Mouse (Mus musculus) MEL (cell line): ENCODE data around the gene Bfsp2. TPM values are rescaled to one million over a fixed set of nuclear protein-coding genes. Genes with fewer than 3 reads are reported as not detected.

Experiments
- DNase-seq: peaks from one replicate; pipeline ENCODE4 v3.0.0; 2011; ENCODE audit warnings: low read depth, low spot score
- H3K27ac ChIP-seq: 2 replicates; pipeline ENCODE4 v1.5.1; 2012; ENCODE audit warnings: low read depth, mild to moderate bottlenecking, control low read depth, low read length, moderate library complexity; ENCODE audit not compliant: control insufficient read depth
- H3K27me3 ChIP-seq, 2 experiments: fragments of 150-350 bp in 1 of 2; sonication (generic) in 1 of 2; 2 replicates each; pipeline ENCODE4 v1.6.1; 2012; ENCODE audit warnings: low read length in 2 of 2, mild to moderate bottlenecking in 2 of 2, improper control_type of control experiment in 1 of 2, moderate library complexity in 1 of 2; ENCODE audit not compliant: insufficient read depth in 2 of 2, control insufficient read depth in 1 of 2
- H3K36me3 ChIP-seq, 2 experiments: 2 replicates each; pipeline ENCODE4 v1.6.1; 2012 to 2014; ENCODE audit warnings: low read length in 2 of 2, improper control_type of control experiment in 1 of 2, inconsistent platforms in 1 of 2, mild to moderate bottlenecking in 1 of 2; ENCODE audit not compliant: insufficient read depth in 2 of 2, control insufficient read depth in 1 of 2
- H3K4me1 ChIP-seq, 2 experiments: fragments of 150-350 bp in 1 of 2; sonication (generic) in 1 of 2; 2 replicates each; pipeline ENCODE4 v1.6.1; 2012; ENCODE audit warnings: low read length in 2 of 2, improper control_type of control experiment in 1 of 2, mild to moderate bottlenecking in 1 of 2; ENCODE audit not compliant: insufficient read depth in 2 of 2, control insufficient read depth in 1 of 2
- H3K4me3 ChIP-seq, 2 experiments: fragments of 150-350 bp in 1 of 2; sonication (generic) in 1 of 2; 2 replicates each; pipeline ENCODE4 v1.5.1; 2012; ENCODE audit warnings: low read depth in 2 of 2, low read length in 2 of 2, mild to moderate bottlenecking in 2 of 2, moderate library complexity in 2 of 2, control low read depth in 1 of 2, improper control_type of control experiment in 1 of 2; ENCODE audit not compliant: control insufficient read depth in 1 of 2, insufficient read depth in 1 of 2
- H3K79me2 ChIP-seq: 2 replicates; pipeline ENCODE4 v1.6.1; 2012; ENCODE audit warnings: mild to moderate bottlenecking, low read length, moderate library complexity; ENCODE audit not compliant: control insufficient read depth, poor library complexity, insufficient read depth
- H3K9ac ChIP-seq: 2 replicates; pipeline ENCODE4 v1.6.1; 2012; ENCODE audit warnings: low read depth, mild to moderate bottlenecking, control low read depth, low read length, moderate library complexity; ENCODE audit not compliant: control insufficient read depth, poor library complexity, severe bottlenecking
- H3K9me3 ChIP-seq: fragments of 150-350 bp; sonication (generic); replicated peaks from 2 replicates; pipeline ENCODE4 v1.6.1; 2012; ENCODE audit warnings: mild to moderate bottlenecking, low read length, improper control_type of control experiment, moderate library complexity; ENCODE audit not compliant: insufficient read depth
- BHLHE40 ChIP-seq: IDR thresholded peaks from 2 replicates; pipeline ENCODE4 v1.6.1; 2012; ENCODE audit warnings: low read depth, mild to moderate bottlenecking, inconsistent platforms, low read length, improper control_type of control experiment, borderline replicate concordance
- CTCF ChIP-seq, 3 experiments: IDR thresholded peaks in 2 of 3; conservative IDR thresholded peaks in 1 of 3; 2 replicates each; pipeline ENCODE4 v1.5.1; 2011 to 2012; ENCODE audit warnings: low read length in 3 of 3, low read depth in 2 of 3, mild to moderate bottlenecking in 2 of 3, improper control_type of control experiment in 1 of 3, inconsistent platforms in 1 of 3, mixed read lengths in 1 of 3, moderate library complexity in 1 of 3; ENCODE audit not compliant: control insufficient read depth in 1 of 3, insufficient read depth in 1 of 3, poor library complexity in 1 of 3, severe bottlenecking in 1 of 3
- EP300 ChIP-seq, 2 experiments: IDR thresholded peaks; 2 replicates each; pipeline ENCODE4 v1.6.1; 2011; ENCODE audit warnings: improper control_type of control experiment in 2 of 2, low read length in 2 of 2, low read depth in 1 of 2, mild to moderate bottlenecking in 1 of 2
- GABPA ChIP-seq: IDR thresholded peaks from 2 replicates; pipeline ENCODE4 v1.6.1; 2012; ENCODE audit warnings: low read depth, mild to moderate bottlenecking, inconsistent platforms, low read length, improper control_type of control experiment, moderate library complexity
- MAFK ChIP-seq: IDR thresholded peaks from 2 replicates; pipeline ENCODE4 v1.6.1; 2011; ENCODE audit warnings: low read depth, mild to moderate bottlenecking, low read length, improper control_type of control experiment, borderline replicate concordance
- MAX ChIP-seq: IDR thresholded peaks from 2 replicates; pipeline ENCODE4 v1.6.1; 2011; ENCODE audit warnings: low read length, improper control_type of control experiment
- MAZ ChIP-seq: IDR thresholded peaks from 2 replicates; pipeline ENCODE4 v1.6.1; 2012; ENCODE audit warnings: low read depth, mild to moderate bottlenecking, inconsistent platforms, low read length, improper control_type of control experiment
- MXI1 ChIP-seq: IDR thresholded peaks from 2 replicates; pipeline ENCODE4 v1.6.1; 2011; ENCODE audit warnings: mild to moderate bottlenecking, low read depth, low read length, improper control_type of control experiment
- SMC3 ChIP-seq: IDR thresholded peaks from 2 replicates; pipeline ENCODE4 v1.6.1; 2011; ENCODE audit warnings: low read depth, low read length, improper control_type of control experiment
- TBP ChIP-seq: IDR thresholded peaks from 2 replicates; pipeline ENCODE4 v1.8.0; 2011; ENCODE audit warnings: low read depth, low read length, improper control_type of control experiment
- TCF12 ChIP-seq: IDR thresholded peaks from 2 replicates; pipeline ENCODE4 v1.6.1; 2014; ENCODE audit warnings: low read depth, mild to moderate bottlenecking, inconsistent platforms, low read length, improper control_type of control experiment, moderate library complexity
- UBTF ChIP-seq: IDR thresholded peaks from 2 replicates; pipeline ENCODE4 v1.6.1; 2012; ENCODE audit warnings: low read depth, mild to moderate bottlenecking, inconsistent platforms, low read length, improper control_type of control experiment, moderate library complexity, borderline replicate concordance; ENCODE audit not compliant: insufficient read depth
- USF2 ChIP-seq, 2 experiments: IDR thresholded peaks; 2 replicates each; pipeline ENCODE4 v1.6.1; 2011 to 2012; ENCODE audit warnings: improper control_type of control experiment in 2 of 2, low read length in 2 of 2, borderline replicate concordance in 1 of 2, inconsistent platforms in 1 of 2, low read depth in 1 of 2, mild to moderate bottlenecking in 1 of 2; ENCODE audit not compliant: insufficient read depth in 1 of 2
- ZC3H11A ChIP-seq: IDR thresholded peaks from 2 replicates; pipeline ENCODE4 v1.6.1; 2012; ENCODE audit warnings: low read depth, mild to moderate bottlenecking, inconsistent platforms, low read length, improper control_type of control experiment
- ZMIZ1 ChIP-seq: IDR thresholded peaks from 2 replicates; pipeline ENCODE4 v1.6.1; 2012; ENCODE audit warnings: low read depth, mild to moderate bottlenecking, inconsistent platforms, low read length, improper control_type of control experiment, moderate library complexity
- polyA plus RNA-seq, 2 experiments: library from polyadenylated mRNA; stranded (reverse) in 1 of 2; unstranded in 1 of 2; fragments of >175 nt in 1 of 2; fragments of >200 nt in 1 of 2; gene quantifications; 2 replicates each; pipeline versions ENCODE4 v1.2.1 to v1.2.4; 2012; ENCODE audit warnings: low replicate concordance in 2 of 2, low read depth in 1 of 2; ENCODE audit not compliant: insufficient read length in 2 of 2, insufficient read depth in 1 of 2, missing spikeins in 1 of 2
- total RNA-seq: library from RNA; depleted of rRNA; stranded (reverse); fragments of 300-350 nt; gene quantifications from 2 replicates; pipeline ENCODE4 v1.2.3, GENCODE M21; 2012

Gene Bfsp2
- total and polyA plus RNA-seq, 3 experiments = 0.27 to 2.4 TPM; not detected in 1

DNA sequence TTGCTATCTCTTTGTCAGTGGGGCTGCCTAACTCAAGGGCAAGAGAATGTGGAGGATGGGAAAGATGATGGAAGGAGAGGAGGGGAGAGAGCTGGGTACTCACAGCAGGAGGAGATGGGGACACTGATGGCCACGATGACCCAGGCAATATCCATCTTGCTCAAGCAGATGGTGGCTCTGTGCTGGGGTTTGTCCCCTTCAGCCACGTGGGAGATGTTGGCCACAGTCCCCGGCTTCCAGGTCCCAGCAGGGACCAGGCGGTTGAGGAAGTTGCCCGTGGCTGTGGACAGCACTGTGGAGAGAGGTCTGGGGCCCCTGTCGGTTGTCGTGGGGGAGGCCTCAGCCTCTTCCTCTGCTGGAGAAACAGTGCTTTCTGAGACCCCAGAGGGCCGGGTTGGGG, 18.5 kb upstream of the Bfsp2 start:
- no peak for DNase-seq
- Histone ChIP-seq H3K4me3 (no peak overlapping the region), H3K79me2 (no peaks in the 10 kb centered on the region), H3K9ac (no peak overlapping the region), H3K36me3 (no peaks in the 10 kb centered on the region), H3K4me1 (no peaks in the 10 kb centered on the region), H3K27ac (no peak overlapping the region), H3K27me3 (no peaks in the 10 kb centered on the region), H3K9me3 (no peaks in the 10 kb centered on the region)
- TF ChIP-seq MXI1 (no peak), MAX (no peak), UBTF (no peak), USF2 (IDR thresholded peaks at IDR 0.05; ENCODE audit: borderline replicate concordance in 1 of 2, insufficient read depth in 1 of 2, low read depth in 1 of 2, low read length in 2 of 2) (no peak), ZC3H11A (no peak), TCF12 (no peak), TBP (no peak), EP300 (IDR thresholded peaks at IDR 0.05; ENCODE audit: low read depth in 1 of 2, low read length in 2 of 2) (no peak), SMC3 (no peak), ZMIZ1 (no peak), BHLHE40 (no peak), GABPA (no peak), CTCF (IDR thresholded peaks at IDR 0.05 in 2 of 3, conservative IDR thresholded peaks at IDR 0.05 in 1 of 3; ENCODE audit: control insufficient read depth in 1 of 3, insufficient read depth in 1 of 3, low read depth in 2 of 3, low read length in 3 of 3, poor library complexity in 1 of 3, severe bottlenecking in 1 of 3) (no peak)

DNA sequence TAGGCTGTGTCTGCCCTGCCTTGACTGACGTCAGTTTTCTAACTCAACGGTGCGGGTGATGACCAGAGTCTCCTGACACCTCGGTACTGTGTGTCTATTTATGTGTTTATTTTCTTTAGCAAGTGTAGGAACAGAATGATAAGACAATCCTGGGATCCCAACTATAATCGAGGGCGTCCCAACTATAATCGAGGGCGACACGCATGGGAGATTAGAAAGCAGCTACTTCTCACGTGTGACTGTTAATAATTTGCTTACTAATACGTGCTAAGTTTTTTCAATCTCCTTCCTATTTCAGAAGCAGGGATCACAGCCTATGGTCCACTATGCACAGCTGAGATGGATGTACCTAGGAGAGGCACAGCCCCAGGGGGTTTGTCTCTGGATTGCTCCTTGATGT, 15.2 kb upstream of the Bfsp2 start:
- H3K9ac ChIP-seq = no peak overlapping the region
- no peaks in the 10 kb centered on the region for H3K79me2 ChIP-seq
- no peaks in the 10 kb centered on the region for H3K27me3 ChIP-seq
- TF ChIP-seq MAZ = no peak
- no peak for TF ChIP-seq MAFK
- no peak for TF ChIP-seq UBTF
- no peaks in the 10 kb centered on the region for H3K4me1 ChIP-seq
- no peak for DNase-seq
- H3K9me3 ChIP-seq = no peaks in the 10 kb centered on the region
- H3K4me3 ChIP-seq = no peak overlapping the region
- no peak overlapping the region for H3K27ac ChIP-seq
- H3K36me3 ChIP-seq = no peaks in the 10 kb centered on the region
